Mouse (Mus musculus): Measurements from ENCODE around the gene AC153137.1. TPM values are rescaled to one million over a fixed set of nuclear protein-coding genes. Genes with fewer than 3 reads are reported as not detected.
"Not testable (repeated sequence)": the region's sequence is repeated elsewhere in the genome, so short reads cannot be mapped to it uniquely, and the experiment has no call there.

The AC153137.1 gene
- total RNA-seq (2021): not detected
- long read RNA-seq, experiment 1: 0 reads
- long read RNA-seq, experiment 2: 0 reads

DNA sequence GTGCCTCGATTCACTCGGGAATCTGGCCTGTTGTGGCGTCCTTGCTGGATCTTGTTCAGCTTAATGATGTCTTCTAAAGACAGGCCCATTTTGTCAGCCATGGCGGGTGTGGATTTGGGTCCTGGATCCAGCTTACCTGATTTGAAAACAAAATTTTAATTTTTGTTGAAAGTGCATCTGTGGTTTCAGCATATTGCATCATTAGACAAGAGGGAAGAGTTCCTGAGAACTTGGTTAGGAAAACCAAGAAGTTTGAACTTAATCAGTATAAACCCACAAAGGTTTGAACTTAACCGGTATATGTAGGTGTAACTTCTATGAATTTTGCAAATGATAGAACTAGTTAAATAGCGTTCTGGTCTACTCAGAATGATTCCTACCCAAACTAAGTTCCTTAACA lies at the start of gene AC153137.1:
Gene AC153137.1, minus strand, starts transcription at position 101 of the 400 bp plus-strand sequence.
- intact Hi-C loops (cut with DNase I; ENCODE audit: low total_unique reads); DNase-seq: not testable (repeated sequence)

- DNase-seq: no peak
- intact Hi-C loops (cut with DNase I; ENCODE audit: low total_unique reads): no loop called here
Observed at GRCm38 (mm10) chr1:31023173-31023572, 45.4 kb upstream of the AC153137.1 start.

DNA sequence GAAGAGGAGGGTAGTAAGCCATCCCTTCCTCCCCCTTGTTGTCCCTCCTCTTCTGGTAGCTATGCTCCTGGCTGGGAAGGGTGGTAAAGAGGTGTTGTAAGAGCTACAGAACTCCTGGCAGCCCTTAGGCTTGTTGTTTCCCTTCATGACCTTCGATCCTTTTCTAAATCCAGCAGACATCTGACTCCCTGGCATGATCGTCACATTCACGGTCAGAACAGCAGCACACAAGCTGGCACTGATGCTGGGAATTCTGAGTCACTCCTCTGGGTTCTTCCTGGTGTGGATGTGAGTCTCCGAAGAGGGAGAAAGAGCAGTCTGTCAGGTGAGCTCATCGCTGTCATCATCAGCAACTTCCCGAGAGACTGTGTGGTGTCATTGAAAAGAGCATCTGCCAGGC lies 41.5 kb upstream of the AC153137.1 start:
- intact Hi-C loops (cut with DNase I; ENCODE audit: low total_unique reads): no loop called here
- DNase-seq: peak; percentile 42

DNA sequence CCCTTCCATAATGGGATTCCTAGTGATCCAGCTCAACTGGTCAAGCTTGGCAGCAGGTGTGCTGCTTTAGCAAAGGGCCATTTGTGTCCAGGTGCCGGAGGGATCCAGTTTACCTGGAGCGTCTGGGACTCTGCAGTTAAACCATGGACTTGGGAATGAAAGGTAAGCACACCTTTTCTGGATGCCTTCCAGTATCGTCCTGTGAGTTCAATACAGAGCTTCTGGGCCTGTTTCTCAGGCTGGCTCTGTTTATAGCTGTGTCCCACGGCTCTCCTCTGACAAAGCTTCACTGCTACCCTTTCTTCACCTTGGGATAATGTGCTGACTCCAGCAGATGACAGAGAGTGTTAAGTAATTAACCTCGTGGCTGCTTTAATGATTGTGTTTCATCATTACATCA lies 39.6 kb upstream of the AC153137.1 start:
- no peak for DNase-seq
- intact Hi-C loops (cut with DNase I; ENCODE audit: low total_unique reads): no loop called here

DNA sequence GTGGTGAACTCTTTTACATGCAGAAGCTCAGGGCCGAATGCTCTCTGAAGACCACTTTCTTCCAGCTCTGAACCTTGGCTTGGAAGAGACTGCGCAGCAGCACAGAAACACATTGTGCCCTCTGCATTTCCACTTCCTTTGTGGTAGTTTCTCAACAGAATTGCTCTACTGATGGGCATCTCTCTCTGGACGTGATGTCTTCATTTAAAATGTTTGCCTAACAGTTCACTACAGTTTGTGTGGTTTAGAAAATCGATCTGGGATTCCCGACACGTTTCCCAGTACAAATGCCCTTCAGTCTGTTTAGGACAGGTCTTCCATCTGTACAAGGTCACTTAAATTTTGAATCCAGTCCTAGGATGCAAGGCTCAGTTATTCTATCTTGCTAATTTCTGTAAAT lies 38.3 kb upstream of the AC153137.1 start:
- DNase-seq: no peak
- intact Hi-C loops (cut with DNase I; ENCODE audit: low total_unique reads): no loop called here

- no peak for DNase-seq
- intact Hi-C loops (cut with DNase I; ENCODE audit: low total_unique reads): no loop called here
Observed at GRCm38 (mm10) chr1:31015261-31015660, 37.5 kb upstream of the AC153137.1 start.

DNA sequence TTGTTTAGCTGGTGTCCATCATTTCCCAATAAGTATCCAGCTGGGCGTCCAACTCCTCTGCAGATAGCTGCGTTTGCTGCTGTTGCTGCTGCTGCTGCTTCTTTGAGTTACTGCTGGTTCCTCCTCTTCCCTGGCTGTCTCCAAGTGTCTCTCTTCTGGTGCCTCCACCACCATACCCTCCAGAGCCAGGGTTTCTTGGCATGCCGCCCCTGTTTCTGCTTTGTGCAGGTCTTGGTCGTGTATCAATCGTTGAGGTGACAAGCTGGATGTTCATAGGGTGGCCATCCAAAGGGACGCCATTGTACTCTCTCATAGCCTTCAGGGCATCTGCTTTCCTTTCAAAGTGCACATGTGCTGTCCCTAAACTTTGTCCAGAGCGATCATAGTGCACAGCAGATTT lies 529 bp downstream of the AC153137.1 start:
- DNase-seq; intact Hi-C loops (cut with DNase I; ENCODE audit: low total_unique reads): not testable (repeated sequence)

- DNase-seq: no peak
- intact Hi-C loops (cut with DNase I; ENCODE audit: low total_unique reads): loop anchor here (5.0 kb wide), 1 partner anchor 74 kb away; no protein-coding TSS in a partner anchor
Observed at GRCm38 (mm10) chr1:30951795-30952194, 26.0 kb downstream of the AC153137.1 start.

DNA sequence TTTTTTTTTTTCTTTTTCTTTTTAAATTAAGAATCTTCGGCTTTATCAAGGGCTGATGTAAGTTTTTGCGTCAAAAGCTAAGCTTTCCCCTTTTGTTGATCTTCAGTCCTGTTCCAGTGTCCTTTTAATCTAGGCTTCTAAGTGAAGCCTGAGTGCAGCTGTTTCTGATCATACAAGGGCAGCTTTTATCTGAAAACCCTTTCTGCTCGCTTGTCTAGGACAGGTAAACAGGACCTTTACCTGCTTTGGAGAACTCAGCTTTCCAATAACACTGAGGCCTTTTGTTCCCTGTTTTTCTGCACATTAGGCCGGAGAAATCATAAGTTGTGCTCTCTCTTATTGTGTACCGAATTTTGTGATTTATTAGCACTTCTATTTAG lies 27.3 kb downstream of the AC153137.1 start:
- DNase-seq: no peak
- intact Hi-C loops (cut with DNase I; ENCODE audit: low total_unique reads): loop anchor here (5.0 kb wide), 1 partner anchor 73 kb away; no protein-coding TSS in a partner anchor

- intact Hi-C loops (cut with DNase I; ENCODE audit: low total_unique reads): loop anchor here (5.0 kb wide), 1 partner anchor 73 kb away; no protein-coding TSS in a partner anchor
- DNase-seq: peak; percentile 98
Observed at GRCm38 (mm10) chr1:30949710-30950455, 27.9 kb downstream of the AC153137.1 start.

- intact Hi-C loops (cut with DNase I; ENCODE audit: low total_unique reads): no loop called here
- DNase-seq: peak; percentile 62
Observed at GRCm38 (mm10) chr1:30948950-30949639, 28.7 kb downstream of the AC153137.1 start.

GRCm38 (mm10) chr1:30948361-30948949 lies 29.3 kb downstream of the AC153137.1 start:
- intact Hi-C loops (cut with DNase I; ENCODE audit: low total_unique reads): no loop called here
- DNase-seq: peak; percentile 10

GRCm38 (mm10) chr1:30945136-30945535 lies 32.6 kb downstream of the AC153137.1 start:
- intact Hi-C loops (cut with DNase I; ENCODE audit: low total_unique reads): no loop called here
- DNase-seq: no peak

DNA sequence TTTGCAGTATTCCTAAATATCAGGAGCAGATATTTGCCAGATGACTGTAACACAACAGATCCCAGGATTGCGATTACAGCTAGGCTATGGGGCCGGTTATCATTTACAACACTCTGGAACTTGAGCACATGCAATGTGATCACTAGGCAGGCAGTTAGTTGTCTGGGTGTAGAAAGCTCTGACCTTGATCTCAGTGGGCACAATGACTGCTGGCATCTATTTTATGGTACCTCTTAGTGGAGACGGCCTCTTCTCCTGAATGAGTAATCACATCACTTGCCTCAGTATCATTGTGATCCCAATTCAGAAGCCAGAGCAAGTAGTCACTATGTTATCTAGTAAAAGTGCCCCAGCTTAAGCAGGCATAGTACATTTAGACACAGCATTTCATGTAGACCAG lies 37.2 kb downstream of the AC153137.1 start:
- intact Hi-C loops (cut with DNase I; ENCODE audit: low total_unique reads): no loop called here
- no peak for DNase-seq

DNA sequence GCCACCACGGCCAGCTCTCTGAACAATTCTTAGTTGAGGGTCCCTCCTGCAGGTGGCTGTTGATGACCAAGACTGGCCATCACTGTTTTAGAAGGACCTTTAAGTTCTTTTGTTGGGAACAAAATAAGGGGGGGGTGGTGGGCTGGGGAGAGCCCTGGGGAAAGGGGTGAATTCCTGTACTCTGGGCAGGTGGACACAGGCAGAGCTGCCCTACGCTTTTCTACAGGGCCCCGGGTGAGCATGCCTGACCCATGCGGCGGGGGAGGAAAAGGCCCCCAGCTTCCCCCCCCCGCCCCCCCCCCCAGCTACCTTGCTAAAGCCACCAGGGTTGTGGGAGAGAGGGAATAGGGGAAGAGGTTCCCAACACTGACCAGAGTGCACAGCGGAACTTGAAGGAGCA lies 39.4 kb downstream of the AC153137.1 start:
- intact Hi-C loops (cut with DNase I; ENCODE audit: low total_unique reads): loop anchor here (10.0 kb wide), 1 partner anchor 154 kb away; no protein-coding TSS in a partner anchor
- no peak for DNase-seq

DNA sequence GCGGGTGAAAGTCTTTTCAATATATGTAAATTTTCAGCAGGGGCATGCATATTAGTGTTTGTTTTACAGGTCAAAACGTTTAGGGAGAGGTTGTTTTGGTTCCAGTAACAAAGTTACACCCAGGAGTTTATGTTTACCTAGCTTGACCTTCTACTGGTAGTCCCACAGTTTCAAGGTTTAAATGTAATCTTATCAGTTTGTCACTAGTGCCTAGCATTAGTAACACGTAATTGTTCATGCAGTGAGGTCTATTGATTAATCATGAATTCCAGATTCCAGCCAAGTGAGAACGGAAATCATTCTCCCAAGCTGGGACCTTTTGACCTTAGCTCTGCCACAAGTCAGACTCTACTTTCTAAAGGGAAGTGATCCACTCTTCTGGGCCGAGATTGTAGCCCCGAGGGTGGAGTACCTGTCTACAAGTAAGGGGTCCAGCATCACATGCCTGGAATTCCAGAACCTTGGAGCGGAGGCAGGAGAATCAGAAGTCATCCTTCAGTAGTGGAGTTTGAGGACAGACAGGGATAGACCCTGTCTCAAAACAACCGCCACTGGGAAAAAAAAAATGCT lies 40.3 kb downstream of the AC153137.1 start:
- intact Hi-C loops (cut with DNase I; ENCODE audit: low total_unique reads): loop anchor here (10.0 kb wide), 1 partner anchor 153 kb away; no protein-coding TSS in a partner anchor
- DNase-seq: no peak

GRCm38 (mm10) chr1:30936488-30936887 lies 41.3 kb downstream of the AC153137.1 start:
- intact Hi-C loops (cut with DNase I; ENCODE audit: low total_unique reads): loop anchor here (10.0 kb wide), 1 partner anchor 152 kb away; no protein-coding TSS in a partner anchor
- no peak for DNase-seq

- intact Hi-C loops (cut with DNase I; ENCODE audit: low total_unique reads): loop anchor here (10.0 kb wide), 1 partner anchor 146 kb away; no protein-coding TSS in a partner anchor
- DNase-seq: no peak
Observed at GRCm38 (mm10) chr1:30930823-30931222, 46.9 kb downstream of the AC153137.1 start.

GRCm38 (mm10) chr1:30930194-30930593 lies 47.6 kb downstream of the AC153137.1 start:
- intact Hi-C loops (cut with DNase I; ENCODE audit: low total_unique reads): loop anchor here (10.0 kb wide), 1 partner anchor 145 kb away; no protein-coding TSS in a partner anchor
- no peak for DNase-seq

Measured in gastrocnemius, postnatal 14 days (tissue).